Mouse (Mus musculus) activated CD4-positive, CD25-positive, alpha-beta regulatory T cell, adult 4 months (primary cell): ENCODE data around the gene Abca7. TPM values are rescaled to one million over a fixed set of nuclear protein-coding genes. Genes with fewer than 3 reads are reported as not detected.
"Not testable (repeated sequence)": the region's sequence is repeated elsewhere in the genome, so short reads cannot be mapped to it uniquely, and the experiment has no call there.

Experiments used
- ATAC-seq: one replicate; pipeline ENCODE4 v1.8.0; 2017
- polyA plus RNA-seq, 2 experiments: library from polyadenylated mRNA; unstranded; fragments of 100-300 nt; shearing (Covaris generic); gene quantifications; one replicate each; pipeline ENCODE4 v1.2.1; 2017

The Abca7 gene
- 10 to 100 TPM; 13.2 to 17.0 TPM for polyA plus RNA-seq

DNA sequence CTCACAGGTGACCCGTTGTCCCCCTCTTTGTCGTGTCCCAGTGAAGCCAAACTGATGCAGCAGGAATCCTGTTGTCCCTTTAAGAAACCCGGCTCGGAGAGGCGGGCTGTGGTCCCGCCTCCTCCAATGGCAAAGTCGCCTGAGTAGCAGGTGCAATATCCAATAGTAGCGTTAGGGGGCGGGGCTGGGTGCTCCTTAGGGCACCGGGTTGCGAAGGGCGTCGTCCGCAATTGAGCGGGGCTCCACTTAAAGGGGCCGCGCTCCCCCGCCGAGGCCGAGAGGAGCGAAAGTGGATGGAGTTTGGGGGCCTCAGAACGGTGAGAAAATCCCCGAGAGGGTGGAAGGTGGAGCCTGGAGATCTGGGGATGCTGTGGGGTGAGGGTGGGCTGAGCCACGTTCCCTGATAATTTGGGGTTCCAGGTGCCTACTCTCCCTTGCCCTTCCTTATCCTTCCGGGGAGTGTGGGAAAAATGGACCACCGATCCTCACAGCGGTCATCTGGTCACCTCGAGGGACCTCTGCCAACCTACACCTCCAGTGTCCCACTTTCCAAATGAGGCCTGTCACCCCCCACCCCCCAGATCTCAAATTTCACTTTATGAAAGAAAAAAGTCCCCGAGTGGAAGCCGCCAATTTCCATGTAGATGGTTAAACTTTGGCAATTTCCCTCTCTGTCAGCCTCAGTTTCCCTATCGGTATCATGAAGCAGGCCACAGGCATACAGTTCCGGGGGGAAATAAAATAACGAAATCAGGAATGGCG is at the start of gene Abca7:
TSS of gene Abca7 (plus strand) at position 223 of the 762 bp plus-strand sequence.
- peak; percentile 93 for ATAC-seq

- no peak for ATAC-seq
Observed at GRCm38 (mm10) chr10:79946752-79947322, 49.5 kb upstream of the Abca7 start.

DNA sequence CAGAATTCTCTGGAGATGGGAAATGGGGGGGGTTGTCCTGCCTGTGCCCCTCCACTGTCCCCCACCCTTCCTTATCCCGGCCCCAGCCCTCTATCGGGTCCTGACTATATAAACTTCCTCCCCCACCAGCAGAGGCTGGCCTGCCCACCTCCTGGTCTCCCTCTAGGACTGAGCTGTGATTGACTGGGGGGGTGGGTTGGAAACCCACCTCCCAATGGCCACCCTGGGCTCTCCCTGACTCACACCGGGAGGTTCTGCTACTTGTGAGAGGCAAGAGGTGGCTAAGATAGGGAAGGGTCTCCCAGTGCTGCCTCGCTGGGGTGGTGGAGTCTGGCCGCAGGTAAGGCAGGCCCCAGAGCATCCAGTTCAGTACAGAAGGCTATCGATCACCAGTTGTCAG is 48.8 kb upstream of the Abca7 start:
- ATAC-seq = no peak

GRCm38 (mm10) chr10:79949873-79950272 is 46.4 kb upstream of the Abca7 start:
- ATAC-seq = no peak

GRCm38 (mm10) chr10:79950661-79951060 is 45.6 kb upstream of the Abca7 start:
- no peak for ATAC-seq

- no peak for ATAC-seq
Observed at GRCm38 (mm10) chr10:79953946-79954345, 42.3 kb upstream of the Abca7 start.

DNA sequence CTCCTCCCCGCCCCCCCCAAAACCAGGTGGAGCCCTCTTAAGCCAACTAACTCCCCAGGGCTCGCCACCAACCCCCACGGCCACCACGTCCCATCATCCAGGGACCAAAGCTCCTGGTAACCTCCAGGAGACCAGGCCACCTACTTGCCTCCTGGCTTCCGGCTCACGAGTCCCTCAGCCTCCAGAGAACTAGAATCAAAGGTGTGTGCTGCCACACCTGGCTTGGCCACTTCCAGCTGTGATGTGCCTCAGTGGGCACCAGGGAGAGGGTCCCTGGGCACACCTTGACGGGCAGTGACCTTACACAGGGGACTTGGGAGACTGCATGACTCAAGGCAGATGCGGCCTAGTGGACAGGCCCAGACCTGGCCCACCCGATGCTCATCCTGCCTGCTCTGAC is 40.6 kb upstream of the Abca7 start:
- ATAC-seq = no peak

- no peak for ATAC-seq
Observed at GRCm38 (mm10) chr10:79956643-79957154, 39.6 kb upstream of the Abca7 start.

DNA sequence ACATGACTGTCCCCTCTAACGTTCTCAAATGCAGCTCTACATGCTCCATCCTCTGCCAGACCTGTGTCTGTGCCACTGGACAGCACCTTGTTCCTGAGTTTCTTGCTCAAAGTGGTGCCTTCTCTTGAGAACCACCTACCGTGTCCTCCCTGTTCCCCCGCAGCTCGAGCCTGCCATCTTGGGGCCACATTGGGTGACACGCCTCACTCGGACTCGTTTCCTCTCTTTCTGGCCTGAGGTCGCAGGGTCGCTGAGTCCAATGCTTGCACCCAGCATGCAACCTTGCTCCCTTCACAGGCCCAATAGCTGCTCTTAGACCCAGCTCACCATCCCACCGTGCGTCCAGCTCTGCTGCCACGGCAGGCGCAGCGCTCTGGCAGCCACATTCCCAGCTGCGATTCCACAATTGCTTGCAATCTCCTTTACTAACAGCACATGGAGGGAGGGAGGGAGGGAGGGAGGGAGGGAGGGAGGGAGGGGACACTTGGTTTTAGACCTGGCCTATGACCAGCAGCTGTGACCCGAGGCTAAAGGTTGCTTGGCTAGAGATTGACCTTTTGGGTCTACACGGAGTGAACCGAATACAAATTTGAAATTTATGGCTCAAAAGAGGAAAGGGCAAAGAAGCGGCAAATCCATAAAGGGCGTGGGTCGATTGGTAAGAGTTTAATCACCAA is 38.0 kb upstream of the Abca7 start:
- ATAC-seq = no peak

- not testable (repeated sequence) for ATAC-seq
Observed at GRCm38 (mm10) chr10:79959412-79959811, 36.9 kb upstream of the Abca7 start.

DNA sequence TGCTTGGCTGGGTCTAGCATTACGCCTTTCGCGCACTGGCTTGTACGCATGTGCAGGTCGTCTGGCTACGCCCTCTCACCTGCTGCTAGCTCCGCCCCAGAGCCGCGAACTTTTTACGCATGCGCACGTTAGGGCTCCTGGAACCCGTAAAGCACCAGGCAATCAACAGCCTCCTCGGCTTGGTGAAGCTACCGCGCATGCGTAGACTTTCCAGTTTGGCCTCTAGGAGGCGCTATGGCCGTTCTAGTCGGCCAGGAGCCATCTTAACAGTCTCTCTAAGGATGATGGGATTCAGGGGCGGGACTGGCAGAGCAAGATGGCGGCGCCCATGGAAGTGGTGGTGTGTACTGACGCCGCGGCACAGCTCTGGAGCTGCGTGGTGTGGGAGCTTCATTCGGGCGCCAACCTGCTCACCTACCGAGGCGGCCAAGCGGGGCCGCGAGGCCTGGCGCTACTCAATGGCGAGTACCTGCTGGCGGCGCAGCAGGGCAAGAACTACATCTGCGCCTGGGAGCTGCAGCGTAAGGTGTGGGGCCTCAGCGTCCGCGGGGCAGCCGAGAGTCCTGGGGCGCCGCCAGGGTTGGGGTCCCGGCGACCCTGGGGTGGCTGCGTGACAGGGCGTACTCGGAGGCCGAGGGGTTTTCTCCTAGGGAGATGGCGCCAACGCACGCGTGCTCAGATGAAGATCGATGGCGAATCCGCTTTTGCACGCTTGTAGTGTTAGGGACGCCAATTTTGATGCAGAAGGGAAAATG is 36.3 kb upstream of the Abca7 start, which contains the start of gene Wdr18:
TSS of gene Wdr18 (plus strand) at position 306 of the 755 bp plus-strand sequence.
- peak; percentile 88 for ATAC-seq

DNA sequence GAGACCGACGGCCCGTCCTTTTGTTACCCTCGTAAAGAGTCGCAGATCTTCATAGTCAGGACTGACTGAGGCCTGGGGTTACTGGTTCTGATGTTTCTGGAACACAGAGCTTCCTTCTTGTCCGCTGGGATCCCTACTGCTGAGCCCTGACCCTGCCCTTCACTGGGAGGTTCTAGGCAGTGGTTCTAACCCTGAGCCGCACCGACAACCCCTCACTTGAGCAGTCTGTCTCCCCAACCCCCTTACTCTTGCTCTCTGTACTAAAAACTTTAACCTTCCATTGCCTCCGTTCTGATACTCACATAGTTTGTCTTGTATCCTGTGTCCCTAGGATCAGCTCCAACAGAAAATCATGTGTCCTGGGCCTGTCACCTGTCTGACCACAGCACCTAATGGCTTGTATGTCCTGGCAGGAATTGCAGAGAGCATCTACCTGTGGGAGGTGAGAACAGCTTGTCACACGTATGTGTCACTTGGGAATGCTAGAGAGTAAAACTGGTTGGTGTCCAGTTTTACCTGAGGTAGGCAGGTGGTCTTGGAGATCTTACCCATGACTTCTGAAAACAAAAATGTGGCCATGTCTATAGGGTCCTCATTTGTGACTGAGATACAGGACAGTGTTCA is 35.5 kb upstream of the Abca7 start:
- ATAC-seq = no peak

- ATAC-seq = no peak
Observed at GRCm38 (mm10) chr10:79964727-79965126, 31.6 kb upstream of the Abca7 start.

DNA sequence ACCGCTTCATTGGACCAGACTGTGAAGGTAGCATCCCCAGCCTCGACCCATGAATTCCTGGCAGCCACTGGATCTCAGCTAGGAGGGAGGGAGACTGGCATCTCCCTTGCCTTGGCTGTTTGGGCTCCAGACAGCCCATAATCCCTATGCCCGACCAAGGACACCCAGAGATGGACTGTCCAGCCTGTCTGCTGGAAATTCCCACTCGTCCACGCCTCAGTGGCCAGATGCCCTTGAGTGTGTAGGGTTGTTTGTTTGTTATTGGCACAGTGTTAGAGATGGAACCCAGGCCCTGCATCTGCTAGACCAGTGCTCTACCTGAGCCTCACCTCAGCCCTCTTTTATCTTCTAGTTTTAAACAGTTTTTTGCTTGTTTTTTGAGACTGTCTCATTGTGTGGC is 31.0 kb upstream of the Abca7 start:
- no peak for ATAC-seq

DNA sequence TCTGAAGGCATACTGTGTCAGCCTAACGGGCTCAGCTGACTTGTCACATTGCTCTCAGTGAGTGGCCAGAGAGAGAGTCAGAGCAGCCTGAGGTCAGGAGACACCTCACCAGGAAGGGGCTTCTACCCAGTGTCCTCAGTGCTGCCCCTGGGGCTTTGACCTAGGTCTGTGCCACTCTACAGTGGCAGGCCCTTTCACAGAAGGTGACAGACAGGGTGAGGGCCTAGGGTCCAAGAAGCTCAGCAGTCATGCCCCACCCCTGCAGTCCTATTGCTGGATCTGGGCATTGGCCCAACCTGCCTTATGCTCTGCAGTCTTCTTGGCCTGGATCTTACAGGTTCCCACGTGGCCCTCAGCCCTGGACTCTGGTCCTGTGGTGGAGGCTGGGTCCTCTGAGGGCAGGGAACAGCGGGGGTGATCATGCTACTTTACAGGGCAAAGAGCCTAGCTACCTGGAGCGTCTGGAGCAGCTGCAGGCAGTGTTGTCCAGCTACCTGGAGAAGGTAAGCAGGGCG is 29.4 kb upstream of the Abca7 start:
- no peak for ATAC-seq

DNA sequence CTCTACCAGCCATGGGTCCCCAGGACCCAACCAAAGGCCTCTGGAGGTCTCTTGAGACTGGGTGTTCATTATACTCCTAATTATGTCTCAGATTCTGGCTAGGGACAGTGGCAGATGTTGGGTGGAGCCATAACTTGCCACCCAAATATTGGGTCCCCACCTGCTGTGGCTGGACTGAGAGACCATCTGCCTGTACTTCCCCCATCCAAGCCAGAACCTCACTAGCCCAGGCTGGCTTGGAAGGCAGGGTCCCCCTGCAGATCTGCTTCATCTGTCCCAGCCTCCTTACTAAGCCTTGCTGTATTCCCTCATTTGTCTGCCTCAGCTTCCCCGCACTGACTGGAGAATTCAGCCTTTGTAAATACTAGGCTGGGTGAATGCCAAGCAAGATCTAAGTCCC is 28.1 kb upstream of the Abca7 start:
- ATAC-seq = no peak

DNA sequence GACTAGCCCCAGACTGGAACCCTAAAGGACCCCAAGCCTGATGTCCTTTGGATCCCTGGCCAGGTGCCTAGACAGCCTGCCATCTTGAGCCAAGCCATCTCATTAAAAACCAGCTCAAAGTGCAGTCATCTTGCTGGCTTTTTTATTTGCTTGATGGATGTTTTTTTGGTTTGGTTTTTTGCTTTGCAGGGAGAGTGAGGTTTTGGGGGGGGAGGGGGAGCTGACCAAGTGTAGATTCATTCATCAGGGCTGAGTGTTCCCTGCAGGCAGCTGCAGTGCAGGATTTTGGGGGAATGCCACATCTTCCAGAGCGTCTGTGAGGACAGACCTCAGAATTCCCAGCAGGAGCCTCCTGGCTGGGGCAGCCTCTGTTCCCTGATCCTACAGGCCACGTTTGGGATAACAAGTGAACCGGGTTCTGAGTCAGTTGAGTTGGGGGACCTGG is 27.1 kb upstream of the Abca7 start:
- no peak for ATAC-seq

GRCm38 (mm10) chr10:79970415-79971182 is 25.7 kb upstream of the Abca7 start, which contains the start of gene Grin3b:
TSS of gene Grin3b (plus strand) at chr10:79970715.
- no peak for ATAC-seq

- ATAC-seq = no peak
Observed at GRCm38 (mm10) chr10:79971183-79971497, 25.2 kb upstream of the Abca7 start.

- ATAC-seq = no peak
Observed at GRCm38 (mm10) chr10:79972831-79973230, 23.5 kb upstream of the Abca7 start.

DNA sequence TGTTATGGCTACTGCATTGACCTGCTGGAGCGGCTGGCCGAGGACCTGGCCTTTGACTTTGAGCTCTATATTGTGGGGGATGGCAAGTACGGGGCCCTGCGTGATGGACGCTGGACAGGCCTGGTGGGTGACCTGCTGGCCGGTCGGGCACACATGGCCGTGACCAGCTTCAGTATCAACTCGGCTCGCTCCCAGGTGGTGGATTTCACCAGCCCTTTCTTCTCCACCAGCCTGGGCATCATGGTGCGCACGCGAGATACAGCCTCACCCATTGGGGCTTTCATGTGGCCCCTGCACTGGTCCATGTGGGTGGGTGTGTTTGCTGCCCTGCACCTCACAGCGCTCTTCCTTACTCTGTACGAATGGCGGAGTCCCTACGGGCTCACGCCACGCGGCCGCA is 22.2 kb upstream of the Abca7 start:
- no peak for ATAC-seq
